Mouse (Mus musculus) NIH3T3 (cell line): ENCODE measurements at regions not wholly inside any gene's neighbourhood (a gene's known extent, or its start where the extent isn't known, plus 50 kb on each side); places are given as distances from the start of the nearest gene placed in this dataset.

Experiments
- DNase-seq: peaks from one replicate; pipeline ENCODE4 v3.0.0-alpha.2; 2012; ENCODE audit warnings: low read depth

DNA sequence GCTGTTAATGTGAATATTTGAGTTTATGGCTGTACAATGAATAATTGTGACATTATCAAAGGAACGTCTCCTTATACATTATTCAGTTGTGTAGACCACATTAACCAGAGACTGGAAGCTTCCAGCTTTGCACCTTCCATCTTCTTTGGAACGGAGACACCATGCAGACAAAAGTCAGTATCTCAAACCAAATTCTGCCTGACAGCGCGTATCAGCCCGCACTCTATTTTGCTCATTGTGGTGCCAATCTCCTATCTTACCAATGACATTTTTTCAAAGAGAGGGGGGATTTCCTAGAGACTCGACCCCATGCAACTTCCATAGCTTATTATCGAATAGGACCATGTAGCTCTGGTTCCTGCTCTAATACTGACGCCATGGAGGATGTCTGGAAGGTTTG, 69.9 kb upstream of the Tmco5 start:
- DNase-seq: no peak

DNA sequence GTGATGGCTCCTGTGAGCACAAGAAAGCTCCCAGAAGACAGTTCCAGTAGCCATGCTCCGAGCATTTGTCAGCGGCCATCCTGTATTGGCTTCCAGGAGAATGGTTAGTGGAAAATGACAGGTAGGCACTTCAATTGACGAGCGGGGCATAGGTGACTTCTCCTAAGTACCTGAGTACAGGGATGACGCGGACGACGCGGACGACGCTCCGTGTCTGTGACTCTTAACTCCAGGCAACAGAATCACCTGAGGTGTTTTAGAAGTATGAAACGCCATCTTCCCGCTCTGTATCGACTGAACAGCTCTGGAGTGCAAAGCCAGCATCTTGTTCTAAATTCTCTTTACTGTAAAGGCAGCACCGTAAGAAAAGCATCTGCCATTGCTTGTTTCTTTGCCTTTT, 68.4 kb upstream of the Tmco5 start:
- DNase-seq: no peak

DNA sequence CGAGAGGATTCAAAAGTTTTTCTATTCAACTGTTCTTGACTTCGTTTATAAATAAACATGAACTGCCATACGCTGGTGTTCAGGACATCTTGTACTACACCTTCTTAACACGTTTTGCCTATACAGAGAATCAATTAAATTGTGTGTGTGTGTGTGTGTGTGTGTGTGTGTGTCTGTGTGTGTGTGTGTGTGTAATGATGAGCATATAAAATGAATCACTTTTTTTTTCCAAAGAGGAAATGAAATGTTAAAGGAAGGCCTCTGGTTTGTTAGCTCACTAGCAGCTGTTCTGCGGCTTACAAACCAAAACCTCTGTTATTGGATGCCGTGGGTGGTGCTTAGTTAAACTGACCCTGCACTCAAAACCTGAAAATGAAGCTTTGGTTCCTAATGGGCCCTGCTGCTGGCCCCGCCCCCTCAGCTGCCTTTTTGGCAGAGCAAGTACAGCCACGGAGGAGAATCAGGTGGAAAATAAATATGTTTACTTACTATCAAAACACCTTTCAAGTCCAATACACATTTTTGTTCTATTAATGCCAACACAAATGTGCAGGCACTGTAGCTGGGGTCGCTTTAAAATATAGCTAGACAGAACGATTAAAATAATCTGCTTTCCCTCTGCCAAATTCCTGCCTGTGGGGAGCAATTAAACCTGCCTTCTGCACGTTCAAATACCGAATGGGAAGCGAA, 65.5 kb upstream of the Tmco5 start:
- DNase-seq: no peak

DNA sequence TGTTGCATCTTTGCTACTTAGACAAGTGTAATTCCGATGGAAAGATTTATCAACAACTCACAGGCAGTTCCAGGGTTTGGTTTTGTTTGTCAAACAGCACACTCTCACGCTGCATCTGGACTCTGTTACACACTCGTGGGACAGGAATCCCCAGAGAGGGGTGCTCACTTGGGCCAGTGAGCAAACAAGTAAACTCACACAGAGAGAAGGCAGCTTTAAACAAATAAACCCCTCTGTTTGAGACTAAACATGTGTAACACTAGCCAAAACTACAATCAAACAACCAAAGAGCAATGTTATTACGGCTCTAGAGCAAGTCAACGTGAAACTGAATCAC, 65.0 kb upstream of the Tmco5 start:
- no peak for DNase-seq

DNA sequence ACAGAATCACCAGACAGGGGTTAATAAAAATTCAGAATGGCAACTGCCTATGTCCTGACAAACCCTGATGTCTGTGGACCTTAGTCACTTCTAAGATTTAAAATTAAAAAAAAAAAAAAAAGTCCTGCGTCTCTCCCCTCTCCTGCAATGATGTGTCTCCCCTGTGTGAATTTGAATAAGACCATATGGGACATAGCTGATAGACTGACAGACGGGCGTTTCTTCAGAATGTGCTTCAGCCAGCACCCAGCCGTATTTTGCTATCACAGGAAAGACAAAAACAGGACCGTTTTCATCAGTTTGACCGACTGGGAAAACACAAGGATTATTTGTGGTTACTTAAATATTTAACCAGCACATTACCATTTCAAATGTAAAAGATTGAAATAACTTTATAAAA, 61.4 kb upstream of the Tmco5 start:
- DNase-seq: no peak

DNA sequence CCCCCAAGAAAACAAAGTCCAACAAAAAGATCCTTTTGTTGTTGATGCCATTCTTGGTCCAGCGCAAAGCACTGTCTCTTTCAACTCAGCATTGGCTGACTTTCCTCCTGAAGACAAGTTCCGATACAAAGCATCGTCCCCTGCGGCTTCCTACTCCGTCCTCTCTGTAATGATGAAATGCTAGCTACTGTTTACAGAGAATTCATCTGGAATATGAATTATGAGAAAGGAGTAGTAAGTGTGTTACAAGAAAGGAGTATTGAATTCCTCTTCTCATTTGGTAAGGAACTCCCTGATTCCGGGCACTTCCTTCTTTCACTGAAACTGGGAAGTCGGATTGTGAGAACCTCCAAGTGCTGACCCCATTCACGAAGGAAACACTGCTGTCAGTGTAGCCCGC, 60.9 kb upstream of the Tmco5 start:
- no peak for DNase-seq

DNA sequence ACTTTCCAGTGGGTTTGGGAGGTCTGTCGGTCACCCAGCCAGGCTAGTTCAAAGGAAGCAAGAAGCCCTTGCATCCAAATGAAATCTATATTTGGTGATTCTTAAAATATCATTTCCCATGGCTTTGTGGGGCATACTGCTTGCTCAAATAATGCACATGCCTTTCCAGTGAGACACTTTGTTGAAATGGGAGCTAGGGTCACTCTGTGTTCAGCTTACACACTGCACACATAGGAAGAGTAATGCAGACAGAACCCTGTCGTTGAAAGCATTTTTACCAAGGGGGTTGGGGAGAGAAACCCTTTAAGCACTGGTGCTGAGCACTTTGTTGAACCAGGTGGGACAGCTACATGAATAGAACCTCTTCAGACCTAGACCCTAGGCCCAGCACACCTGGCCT, 59.9 kb upstream of the Tmco5 start:
- no peak for DNase-seq

DNA sequence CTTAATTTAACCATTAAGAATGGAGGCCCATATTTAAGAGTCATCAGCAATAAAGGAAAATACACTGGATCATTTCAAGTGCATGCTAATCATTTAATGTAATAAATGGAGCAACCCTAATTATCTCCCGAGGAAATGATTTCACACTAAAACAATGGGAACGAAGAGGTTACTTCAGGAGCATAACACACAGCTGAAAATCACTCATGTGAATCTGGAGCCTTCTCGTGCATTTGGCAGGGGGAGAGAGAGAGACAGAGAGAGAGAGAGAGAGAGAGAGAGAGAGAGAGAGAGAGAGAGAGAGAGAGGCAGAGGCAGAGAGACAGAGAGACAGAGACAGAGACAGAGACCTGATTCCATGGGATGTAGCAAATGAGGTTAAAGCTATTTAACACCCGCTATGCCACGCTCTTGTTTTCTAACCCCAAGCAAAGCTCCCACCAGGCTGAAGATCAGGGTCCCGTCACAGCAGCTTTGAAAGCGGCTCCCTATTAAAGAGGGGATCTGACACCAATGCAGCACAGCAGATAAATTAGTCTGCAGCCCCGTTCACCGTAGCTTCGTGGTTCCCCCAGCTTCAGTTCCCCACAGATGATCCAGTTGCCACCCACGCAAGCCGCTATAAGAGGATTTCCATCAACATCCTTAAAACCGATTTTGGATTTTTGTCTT, 59.3 kb upstream of the Tmco5 start:
- DNase-seq: no peak

DNA sequence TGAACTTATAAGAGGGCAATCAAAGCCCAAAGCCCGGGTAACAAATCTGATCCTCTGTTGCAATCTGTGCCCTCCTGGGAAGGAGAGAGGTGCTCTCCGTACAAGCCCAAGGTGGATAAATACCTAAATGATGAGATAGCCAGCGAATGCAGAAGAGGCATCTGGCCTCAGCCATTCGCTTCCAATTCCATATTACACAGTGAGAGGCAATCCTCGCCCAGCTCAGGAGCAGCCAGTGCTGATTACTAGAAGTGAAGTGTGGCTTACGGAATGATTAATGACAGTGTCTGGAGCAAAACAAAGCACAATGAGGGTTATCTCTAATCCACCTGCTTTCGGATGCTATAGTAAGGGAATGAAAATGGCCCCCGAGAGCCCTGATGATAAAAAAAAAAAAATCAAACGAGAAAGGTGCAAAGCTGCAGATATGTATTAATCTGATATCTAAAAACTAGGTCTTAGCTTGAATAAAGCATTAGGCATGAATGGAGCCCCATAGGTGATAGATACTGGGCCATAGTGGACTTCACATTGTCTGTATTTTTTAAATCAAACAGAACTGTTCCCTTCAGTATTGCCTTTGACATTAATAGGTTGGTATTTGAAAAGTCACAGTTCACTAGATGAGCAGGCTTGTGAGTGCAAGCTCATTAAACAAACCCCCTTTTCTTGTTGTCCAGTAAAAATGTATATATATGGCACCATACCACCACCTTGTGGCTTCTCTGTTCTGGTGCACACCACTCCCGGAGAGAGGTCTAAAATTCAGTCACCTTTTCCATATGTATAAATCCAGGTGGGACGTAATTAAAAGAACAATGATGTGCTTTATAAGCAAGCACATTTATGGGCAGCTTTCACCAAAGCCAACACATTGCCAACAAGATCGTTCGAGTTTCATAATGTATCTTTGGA, 57.4 kb upstream of the Tmco5 start:
- peak; percentile 51 for DNase-seq
